Mouse (Mus musculus) CD4-positive, CD25-positive, alpha-beta regulatory T cell, adult 4 months (primary cell): ENCODE measurements at regions not wholly inside any gene's neighbourhood (a gene's known extent, or its start where the extent isn't known, plus 50 kb on each side); places are given as distances from the start of the nearest gene placed in this dataset.

Source experiments
- ATAC-seq: one replicate; pipeline ENCODE4 v1.8.0; 2017

- no peak for ATAC-seq
Observed at GRCm38 (mm10) chr12:15937443-15938237, 120.9 kb upstream of the Trib2 start.

GRCm38 (mm10) chr12:15932067-15932466 is 115.3 kb upstream of the Trib2 start:
- peak; percentile 74 for ATAC-seq

GRCm38 (mm10) chr12:15931535-15931934 is 114.8 kb upstream of the Trib2 start:
- no peak for ATAC-seq

- ATAC-seq = peak; percentile 63
Observed at GRCm38 (mm10) chr12:15930155-15930554, 113.4 kb upstream of the Trib2 start.

- ATAC-seq = no peak
Observed at GRCm38 (mm10) chr12:15929541-15929940, 112.8 kb upstream of the Trib2 start.

- no peak for ATAC-seq
Observed at GRCm38 (mm10) chr12:15918291-15918690, 101.6 kb upstream of the Trib2 start.

- peak; percentile 47 for ATAC-seq
Observed at GRCm38 (mm10) chr12:15912959-15913358, 96.2 kb upstream of the Trib2 start.

GRCm38 (mm10) chr12:15912491-15912890 is 95.8 kb upstream of the Trib2 start:
- ATAC-seq = no peak

GRCm38 (mm10) chr12:15911254-15911991 is 94.7 kb upstream of the Trib2 start:
- ATAC-seq = no peak

- no peak for ATAC-seq
Observed at GRCm38 (mm10) chr12:15897539-15897938, 80.8 kb upstream of the Trib2 start.

GRCm38 (mm10) chr12:15896511-15896910 is 79.8 kb upstream of the Trib2 start:
- peak; percentile 95 for ATAC-seq

GRCm38 (mm10) chr12:15895215-15895614 is 78.5 kb upstream of the Trib2 start:
- no peak for ATAC-seq

- ATAC-seq = no peak
Observed at GRCm38 (mm10) chr12:15890591-15890990, 73.9 kb upstream of the Trib2 start.

- no peak for ATAC-seq
Observed at GRCm38 (mm10) chr12:15879907-15880430, 63.2 kb upstream of the Trib2 start.
